Mouse (Mus musculus) erythroblast, embryonic 14.5 days (primary cell): ENCODE results near the gene Arhgdig.

Experiments used
- GATA1 ChIP-seq: IDR thresholded peaks from 2 replicates; pipeline ENCODE4 v1.6.1; 2012; ENCODE audit warnings: low read length, inconsistent platforms, mixed read lengths
- TAL1 ChIP-seq: IDR thresholded peaks from 3 replicates; pipeline ENCODE4 v1.6.1; 2012; ENCODE audit warnings: low read length, inconsistent platforms, mixed read lengths

GRCm38 (mm10) chr17:26240120-26240790, 32.7 kb upstream of the Arhgdig start:
- TF ChIP-seq GATA1 (no peak), TAL1 (no peak)
